Mouse (Mus musculus): Measurements from ENCODE around the gene Uvssa.

The Uvssa gene

GRCm38 (mm10) chr5:33372331-33373038, 5.9 kb upstream of the Uvssa start:
- no peak for DNase-seq (ENCODE audit: low spot score)

GRCm38 (mm10) chr5:33377176-33377575, 1.2 kb upstream of the Uvssa start:
- no peak for DNase-seq (ENCODE audit: low spot score)

- no peak for DNase-seq (ENCODE audit: low spot score)
Observed at GRCm38 (mm10) chr5:33377801-33378301, 498 bp upstream of the Uvssa start.

GRCm38 (mm10) chr5:33387550-33387949, 9.2 kb downstream of the Uvssa start:
- no peak for DNase-seq (ENCODE audit: low spot score)

- DNase-seq (ENCODE audit: low spot score), result peak; percentile 77
Observed at GRCm38 (mm10) chr5:33393803-33394202, 15.5 kb downstream of the Uvssa start.

GRCm38 (mm10) chr5:33395693-33396092, 17.3 kb downstream of the Uvssa start:
- DNase-seq (ENCODE audit: low spot score), result no peak

GRCm38 (mm10) chr5:33396828-33397227, 18.5 kb downstream of the Uvssa start:
- no peak for DNase-seq (ENCODE audit: low spot score)

- DNase-seq (ENCODE audit: low spot score), result no peak
Observed at GRCm38 (mm10) chr5:33400819-33401218, 22.5 kb downstream of the Uvssa start.

GRCm38 (mm10) chr5:33420313-33420712, 42.0 kb downstream of the Uvssa start:
- no peak for DNase-seq (ENCODE audit: low spot score)

GRCm38 (mm10) chr5:33427461-33427860, 49.1 kb downstream of the Uvssa start:
- DNase-seq (ENCODE audit: low spot score), result no peak

GRCm38 (mm10) chr5:33430106-33430505, 51.8 kb downstream of the Uvssa start:
- no peak for DNase-seq (ENCODE audit: low spot score)

GRCm38 (mm10) chr5:33430511-33431172, 52.3 kb downstream of the Uvssa start:
- DNase-seq (ENCODE audit: low spot score), result no peak

GRCm38 (mm10) chr5:33431173-33432005, 53.0 kb downstream of the Uvssa start:
- no peak for DNase-seq (ENCODE audit: low spot score)

GRCm38 (mm10) chr5:33432057-33432935, 53.9 kb downstream of the Uvssa start:
- DNase-seq (ENCODE audit: low spot score), result no peak

- no peak for DNase-seq (ENCODE audit: low spot score)
Observed at GRCm38 (mm10) chr5:33433201-33434138, 55.1 kb downstream of the Uvssa start, which contains the start of gene Nkx1-1. TSS of gene Nkx1-1 (minus strand) at chr5:33433976.

GRCm38 (mm10) chr5:33434141-33434780, 55.9 kb downstream of the Uvssa start:
- DNase-seq (ENCODE audit: low spot score), result no peak

GRCm38 (mm10) chr5:33435151-33435550, 56.8 kb downstream of the Uvssa start:
- no peak for DNase-seq (ENCODE audit: low spot score)

- no peak for DNase-seq (ENCODE audit: low spot score)
Observed at GRCm38 (mm10) chr5:33435941-33436340, 57.6 kb downstream of the Uvssa start.

- peak; percentile 19 for DNase-seq (ENCODE audit: low spot score)
Observed at GRCm38 (mm10) chr5:33438214-33438613, 59.9 kb downstream of the Uvssa start.
